Mouse (Mus musculus) forebrain, embryonic 10.5 days (tissue): ENCODE measurements around the gene E2f2. TPM values are rescaled to one million over a fixed set of nuclear protein-coding genes. Genes with fewer than 3 reads are reported as not detected.

Experiments used
- DNase-seq: peaks from one replicate; pipeline ENCODE4 v3.0.0-alpha.2; 2017; ENCODE audit warnings: low spot score; ENCODE audit errors: extremely low spot score
- H3K27ac ChIP-seq: fragments of 300-500 bp; sonication (generic); 2 replicates; pipeline ENCODE4 v1.5.1; 2016; ENCODE audit warnings: mild to moderate bottlenecking
- H3K27me3 ChIP-seq: fragments of 300-500 bp; sonication (generic); 2 replicates; pipeline ENCODE4 v1.6.1; 2016; ENCODE audit warnings: mild to moderate bottlenecking; ENCODE audit not compliant: poor library complexity, severe bottlenecking
- H3K36me3 ChIP-seq: fragments of 300-500 bp; sonication (generic); replicated peaks from 2 replicates; pipeline ENCODE4 v1.6.1; 2016; ENCODE audit warnings: mild to moderate bottlenecking, moderate library complexity
- H3K4me1 ChIP-seq: fragments of 300-500 bp; sonication (generic); 2 replicates; pipeline ENCODE4 v1.6.1; 2016
- H3K4me3 ChIP-seq: fragments of 300-500 bp; sonication (generic); 2 replicates; pipeline ENCODE4 v1.5.1; 2016; ENCODE audit warnings: mild to moderate bottlenecking, moderate library complexity
- H3K9me3 ChIP-seq: fragments of 300-500 bp; sonication (generic); 2 replicates; pipeline ENCODE4 v1.6.1; 2016; ENCODE audit warnings: mild to moderate bottlenecking, moderate library complexity
- WGBS: fragments of 180-500 bp; shearing (Covaris S2); methylation state at CpG from one replicate; pipeline ENCODE4 v1.1.7; 2016; 5-methylcytosine and 5-hydroxymethylcytosine counted together
- polyA plus RNA-seq: library from polyadenylated mRNA; unstranded; fragments of >200 nt; fragmentation: Nextera tagmentation; extraction: Ambion mirVana; gene quantifications from 2 replicates; pipeline ENCODE4 v1.2.1, GENCODE M21; 2016

E2f2 gene
- polyA plus RNA-seq, 1 experiment from 2014 or later: 11.4 TPM

GRCm38 (mm10) chr4:136199562-136200292 lies 27.5 kb downstream of the E2f2 start:
- Histone ChIP-seq H3K4me1 (peaks cover 16% of the 10 kb centered on the region; the same call in 1 of the 2 replicates), H3K4me3 (no peak overlapping the region), H3K36me3 (peaks cover 15% of the 10 kb centered on the region), H3K27ac (no peak overlapping the region), H3K9me3 (no peaks in the 10 kb centered on the region), H3K27me3 (peaks cover 31% of the 10 kb centered on the region)
- DNase-seq: peak; percentile 58
- WGBS: 39% methylated on average over 9 of the region's 9 CpGs

- DNase-seq: peak; percentile 80
- peaks cover 35% of the 10 kb centered on the region for H3K4me1 ChIP-seq
- H3K36me3 ChIP-seq: no peaks in the 10 kb centered on the region
- WGBS: 8% methylated on average over 9 of the region's 9 CpGs
- H3K4me3 ChIP-seq: no peak overlapping the region
- H3K9me3 ChIP-seq: no peaks in the 10 kb centered on the region
- H3K27me3 ChIP-seq: peaks cover 46% of the 10 kb centered on the region
- H3K27ac ChIP-seq: no peak overlapping the region
These were observed 30.3 kb downstream of the E2f2 start for GRCm38 (mm10) chr4:136202509-136202908.

DNA sequence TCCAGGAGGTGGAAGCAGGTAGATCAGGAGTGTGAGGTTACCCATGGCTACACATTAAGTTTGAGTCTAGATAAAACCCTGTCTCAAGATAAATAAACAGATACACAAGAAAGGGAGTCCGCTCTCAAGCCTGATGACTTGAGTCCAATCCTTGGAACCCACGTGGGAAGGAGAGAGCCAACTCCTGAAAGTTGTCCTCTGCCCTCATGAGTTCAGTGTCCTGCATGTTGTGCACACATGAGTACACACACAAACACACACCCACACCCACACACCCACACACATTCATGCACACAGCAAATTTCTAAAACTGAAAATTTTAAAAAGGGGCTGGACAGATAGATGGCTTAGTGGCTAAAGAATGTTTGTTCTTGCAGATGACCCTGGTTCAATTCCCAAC lies 32.6 kb downstream of the E2f2 start:
- Histone ChIP-seq H3K4me1 (peaks cover 39% of the 10 kb centered on the region), H3K36me3 (no peaks in the 10 kb centered on the region), H3K27ac (no peak overlapping the region), H3K4me3 (no peak overlapping the region), H3K9me3 (no peaks in the 10 kb centered on the region), H3K27me3 (peaks cover 64% of the 10 kb centered on the region)
- DNase-seq: no peak
- WGBS: 85% methylated on average over 2 of the region's 2 CpGs

GRCm38 (mm10) chr4:136206033-136206893 lies 34.1 kb downstream of the E2f2 start, which contains the start of gene Asap3:
Gene Asap3, plus strand, starts transcription at chr4:136206365.
- WGBS: 1% methylated on average over 52 of the region's 54 CpGs
- peak within 1 kb of the TSS; percentile 85 for H3K27ac ChIP-seq

DNA sequence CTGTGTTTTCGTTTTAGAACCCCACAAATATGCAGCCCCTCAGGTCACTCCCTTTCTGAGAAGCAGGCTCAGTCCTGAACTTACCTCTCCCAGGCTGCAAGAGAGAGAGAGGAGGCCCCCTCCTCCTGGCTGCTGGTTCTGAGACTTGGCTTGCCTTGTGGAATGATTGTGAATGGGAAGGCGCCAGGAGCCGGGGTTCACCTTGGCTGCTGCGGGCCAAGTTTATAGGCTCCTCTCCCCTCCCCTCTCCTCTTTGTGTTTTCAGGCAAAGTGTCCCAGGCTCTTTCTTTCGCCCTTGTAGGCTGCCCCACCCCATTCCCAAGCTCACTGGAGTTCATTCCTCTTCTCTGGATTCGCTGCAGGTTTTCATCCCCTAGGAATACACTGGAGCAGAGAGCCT lies 34.7 kb downstream of the E2f2 start:
- peak overlapping the region; percentile 74 for H3K4me3 ChIP-seq
- 6% methylated on average over 6 of the region's 6 CpGs for WGBS
- no peaks in the 10 kb centered on the region for H3K36me3 ChIP-seq
- DNase-seq: peak; percentile 25
- H3K27me3 ChIP-seq: peaks cover 55% of the 10 kb centered on the region
- peaks cover 36% of the 10 kb centered on the region for H3K4me1 ChIP-seq
- peak overlapping the region; percentile 85 for H3K27ac ChIP-seq
- no peaks in the 10 kb centered on the region for H3K9me3 ChIP-seq

More at GRCm38 (mm10) chr4:136206033-136206893, 34.1 kb downstream of the E2f2 start, which contains the start of gene Asap3:
- H3K4me3 ChIP-seq: peak within 1 kb of the TSS; percentile 74
- H3K4me1 ChIP-seq: peaks cover 36% of the 10 kb centered on the region
- no peaks in the 10 kb centered on the region for H3K36me3 ChIP-seq
- H3K27me3 ChIP-seq: peaks cover 58% of the 10 kb centered on the region
- no peaks in the 10 kb centered on the region for H3K9me3 ChIP-seq
- peak; percentile 100 for DNase-seq

GRCm38 (mm10) chr4:136210931-136211330 lies 38.7 kb downstream of the E2f2 start:
- peaks cover 19% of the 10 kb centered on the region for H3K4me1 ChIP-seq
- H3K9me3 ChIP-seq: no peaks in the 10 kb centered on the region
- no peak overlapping the region for H3K27ac ChIP-seq
- 78% methylated on average over 9 of the region's 9 CpGs for WGBS
- H3K4me3 ChIP-seq: no peak overlapping the region
- peaks cover 25% of the 10 kb centered on the region for H3K27me3 ChIP-seq
- no peaks in the 10 kb centered on the region for H3K36me3 ChIP-seq
- DNase-seq: no peak

- peaks cover 19% of the 10 kb centered on the region for H3K27me3 ChIP-seq
- H3K4me3 ChIP-seq: no peak overlapping the region
- H3K36me3 ChIP-seq: no peaks in the 10 kb centered on the region
- H3K27ac ChIP-seq: no peak overlapping the region
- no peaks in the 10 kb centered on the region for H3K9me3 ChIP-seq
- WGBS: 90% methylated on average over 7 of the region's 7 CpGs
- peaks cover 12% of the 10 kb centered on the region for H3K4me1 ChIP-seq
- DNase-seq: no peak
These were observed 41.4 kb downstream of the E2f2 start for GRCm38 (mm10) chr4:136213629-136214028.

DNA sequence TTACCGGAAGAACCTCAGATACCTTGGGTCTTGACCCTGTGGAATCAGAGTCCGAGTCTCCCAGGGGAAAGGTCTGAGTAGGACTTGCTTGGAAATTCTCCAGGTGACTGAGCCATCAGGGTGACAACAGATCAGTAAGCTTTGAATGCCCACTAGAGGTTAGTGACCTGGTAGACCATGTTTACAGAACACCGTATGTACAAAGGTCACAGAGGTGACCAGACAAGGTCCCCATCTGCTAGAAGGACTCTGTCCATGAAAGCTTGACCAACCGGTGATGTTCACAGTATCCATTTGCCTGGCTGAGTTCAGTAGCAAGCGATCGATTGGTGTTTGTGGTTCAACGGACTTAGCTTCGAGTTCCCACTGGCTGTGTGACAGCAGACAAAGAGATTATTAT lies 42.6 kb downstream of the E2f2 start:
- Histone ChIP-seq H3K9me3 (no peaks in the 10 kb centered on the region), H3K4me1 (peaks cover 21% of the 10 kb centered on the region), H3K36me3 (no peaks in the 10 kb centered on the region), H3K27me3 (peaks cover 24% of the 10 kb centered on the region), H3K27ac (no peak overlapping the region), H3K4me3 (no peak overlapping the region)
- 92% methylated on average over 8 of the region's 8 CpGs for WGBS
- no peak for DNase-seq

GRCm38 (mm10) chr4:136215576-136215975 lies 43.4 kb downstream of the E2f2 start:
- 94% methylated on average over 8 of the region's 8 CpGs for WGBS
- H3K36me3 ChIP-seq: no peaks in the 10 kb centered on the region
- H3K4me3 ChIP-seq: no peak overlapping the region
- peaks cover 31% of the 10 kb centered on the region for H3K27me3 ChIP-seq
- peaks cover 28% of the 10 kb centered on the region for H3K4me1 ChIP-seq
- no peaks in the 10 kb centered on the region for H3K9me3 ChIP-seq
- no peak overlapping the region for H3K27ac ChIP-seq
- DNase-seq: no peak

DNA sequence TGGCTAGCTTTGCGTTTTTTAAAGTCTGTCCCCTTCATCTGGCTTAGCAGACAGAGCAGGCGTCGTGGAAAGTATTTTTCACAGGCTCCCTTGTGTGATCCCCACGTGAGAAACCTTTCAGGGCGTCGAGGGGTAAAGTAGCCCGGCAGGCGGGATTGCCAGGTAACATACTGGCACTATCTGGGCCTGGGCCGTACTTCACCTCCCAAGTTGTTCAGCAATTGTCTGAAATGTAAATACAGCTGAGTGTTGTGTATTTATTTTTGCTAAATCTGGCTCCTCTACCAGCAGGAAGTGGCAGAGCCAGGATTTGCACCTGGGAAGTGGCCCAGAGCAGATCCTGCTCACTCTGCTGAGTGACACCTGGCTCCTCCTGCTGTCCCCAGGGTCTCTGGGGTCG lies 44.9 kb downstream of the E2f2 start:
- WGBS: 80% methylated on average over 10 of the region's 10 CpGs
- Histone ChIP-seq H3K9me3 (no peaks in the 10 kb centered on the region), H3K36me3 (no peaks in the 10 kb centered on the region), H3K4me1 (peaks cover 34% of the 10 kb centered on the region), H3K27me3 (peaks cover 44% of the 10 kb centered on the region), H3K27ac (no peak overlapping the region), H3K4me3 (no peak overlapping the region)
- DNase-seq: no peak

DNA sequence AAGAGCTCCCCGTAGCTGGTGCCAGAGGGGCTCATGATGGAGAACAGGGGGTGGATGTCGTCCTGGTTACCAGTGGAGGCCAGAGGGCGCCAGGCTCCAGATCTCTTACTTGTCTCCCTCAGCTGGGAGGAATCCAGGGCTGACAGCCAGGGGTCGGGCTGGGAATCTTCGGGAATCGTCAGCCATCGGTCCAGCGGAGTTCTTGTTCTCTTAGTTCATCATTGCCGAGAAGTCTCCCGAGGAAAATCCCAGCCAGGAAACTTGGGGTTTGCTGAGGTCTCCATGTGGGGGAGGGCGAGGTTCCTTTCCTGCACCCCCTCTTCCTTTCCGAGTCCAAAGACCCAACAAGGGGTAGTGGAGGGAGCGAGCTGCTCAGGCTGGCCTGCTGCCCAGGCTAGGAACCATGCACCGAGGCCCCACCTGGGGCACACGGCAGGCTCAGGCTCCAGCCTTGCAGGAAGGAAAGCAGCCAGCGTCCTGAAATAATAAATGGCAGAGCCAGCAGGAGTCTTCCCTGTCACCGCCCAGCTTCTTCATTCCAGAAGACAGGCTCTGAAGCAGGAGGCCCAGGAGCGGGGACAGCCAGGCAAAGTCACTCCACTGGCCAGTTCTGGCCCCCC lies 46.5 kb downstream of the E2f2 start:
- WGBS: 17% methylated on average over 18 of the region's 18 CpGs
- Histone ChIP-seq H3K27ac (peak overlapping the region; percentile 77), H3K9me3 (no peaks in the 10 kb centered on the region), H3K4me1 (peaks cover 41% of the 10 kb centered on the region), H3K4me3 (peak overlapping the region; percentile 24), H3K27me3 (peaks cover 44% of the 10 kb centered on the region), H3K36me3 (no peaks in the 10 kb centered on the region)
- no peak for DNase-seq

DNA sequence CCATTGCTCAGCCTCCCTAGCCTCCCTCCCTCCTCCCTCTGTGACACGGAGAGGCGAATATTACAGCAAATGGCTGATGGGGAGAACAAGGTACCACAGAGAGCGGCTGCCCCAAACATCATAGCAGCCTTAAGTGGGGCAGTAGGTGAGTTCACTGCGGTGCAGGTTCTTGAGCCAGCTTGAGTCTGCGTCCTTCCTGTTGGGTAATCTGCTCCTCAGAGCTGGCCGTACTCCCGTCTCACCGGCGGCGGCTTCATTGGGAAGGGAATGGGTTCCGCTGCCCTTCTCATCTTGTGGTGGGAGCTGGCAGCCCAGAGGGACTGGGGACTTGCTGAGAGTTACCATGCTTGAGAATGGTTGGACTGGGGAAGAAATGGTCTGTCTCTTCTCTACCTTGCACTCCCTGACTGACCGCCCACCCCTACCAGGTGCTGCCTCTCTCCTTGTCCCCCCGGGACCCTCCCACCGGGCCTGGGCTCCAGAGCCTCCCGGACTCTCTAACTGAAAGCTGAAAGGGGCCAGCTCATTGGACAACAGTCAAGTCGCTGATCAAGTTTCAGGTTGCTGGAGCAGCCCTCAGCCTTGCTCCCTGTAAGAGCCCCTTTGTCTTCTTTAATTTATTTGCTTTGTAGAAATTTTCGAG lies 48.1 kb downstream of the E2f2 start:
- H3K27ac ChIP-seq: peak overlapping the region; percentile 63; the same call in 1 of the 2 replicates
- peak; percentile 47 for DNase-seq
- H3K4me3 ChIP-seq: peak overlapping the region; percentile 42
- 5% methylated on average over 17 of the region's 17 CpGs for WGBS
- H3K27me3 ChIP-seq: peaks cover 44% of the 10 kb centered on the region
- H3K36me3 ChIP-seq: no peaks in the 10 kb centered on the region
- no peaks in the 10 kb centered on the region for H3K9me3 ChIP-seq
- H3K4me1 ChIP-seq: peaks cover 56% of the 10 kb centered on the region
